ENCODE assay signal across 8 mouse cellular contexts in the genomic region with DNA sequence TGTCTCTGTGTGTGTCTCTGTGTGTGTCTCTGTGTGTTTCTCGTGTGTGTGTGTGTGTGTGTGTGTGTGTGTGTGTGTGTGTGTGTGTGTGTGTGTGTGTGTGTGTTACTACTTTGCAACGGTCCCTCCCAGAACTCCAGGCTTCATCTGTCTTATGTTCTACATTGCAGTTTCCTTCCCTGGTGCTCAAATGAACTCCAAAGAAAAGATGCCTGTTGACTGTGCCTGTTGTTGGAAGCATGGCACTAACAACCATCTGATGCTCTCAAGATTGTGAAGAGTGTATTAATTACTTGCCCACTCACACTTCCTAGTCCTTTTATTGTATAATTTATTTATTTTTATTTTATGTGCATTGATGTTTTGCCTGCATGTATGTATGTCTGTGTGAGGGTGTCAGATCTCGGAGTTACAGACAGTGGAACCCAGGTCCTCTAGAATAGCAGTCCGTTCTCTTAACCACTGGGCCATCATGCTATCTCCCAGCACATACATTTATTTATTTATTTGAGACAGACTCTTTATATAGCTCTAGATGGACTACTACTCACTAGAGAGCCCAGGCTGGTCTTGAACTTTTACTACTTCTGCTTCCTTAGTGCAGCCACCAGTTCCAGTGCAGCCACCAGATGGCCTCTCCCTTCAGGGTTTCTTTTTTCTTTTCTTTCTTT. TPM values are rescaled to one million over a fixed set of nuclear protein-coding genes. Genes with fewer than 3 reads are reported as not detected.
A peak's percentile ranks its signal among the peaks of the same experiment; 100 is the strongest.
DNase-seq lines count a peak whose midpoint lies in the region; ATAC-seq and TF ChIP-seq lines count a peak whose summit lies in the region.

No protein-coding gene starts in this region.

- 48% methylated on average over 4 of the region's 4 CpGs for WGBS in thymus, adult 2 months
- 43% methylated on average over 4 of the region's 4 CpGs for WGBS in liver, embryonic 14.5 days (ENCODE audit: insufficient replicate concordance)

- TF ChIP-seq EP300 in liver, embryonic 14.5 days (IDR thresholded peaks at IDR 0.05; ENCODE audit: low read depth) = no peak

- DNase-seq in cerebellum, adult 9-10 months = peak; percentile 22
- DNase-seq in cerebellum, postnatal 10 days = no peak
- DNase-seq in thymus, adult 2 months = no peak
- DNase-seq in thymus, postnatal 14 days = no peak
- DNase-seq in liver, embryonic 14.5 days (ENCODE audit: low read depth in 3 of 3, low spot score in 3 of 3) = no peak
- no peak for DNase-seq in right cerebral cortex, adult 18-20 months
- no peak for DNase-seq in thymus, postnatal 25 days

- peaks cover 4% of the 10 kb centered on the region; the same call in 1 of the 2 replicates for H3K4me1 ChIP-seq in thymus, adult 2 months (replicated peaks; ENCODE audit: control insufficient read depth, insufficient read depth, low read length)
- peaks cover 9 to 10% of the 10 kb centered on the region in 2 experiments for H3K4me1 ChIP-seq in liver, embryonic 14.5 days (replicated peaks; ENCODE audit: control insufficient read depth in 2 of 2, insufficient read depth in 2 of 2, low read length in 1 of 2)

- H3K9me3 ChIP-seq in liver, embryonic 14.5 days (ENCODE audit: control insufficient read depth, low read length) = no peaks in the 10 kb centered on the region

- no peak overlapping the region for H3K9ac ChIP-seq in liver, embryonic 14.5 days (replicated peaks)

- no peak overlapping the region; the same call in 1 of the 2 replicates for H3K27ac ChIP-seq in thymus, adult 2 months (ENCODE audit: control insufficient read depth, insufficient read depth, low read length)
- H3K27ac ChIP-seq in liver, embryonic 14.5 days = no peak overlapping the region

- ATAC-seq in liver, embryonic 14.5 days (ENCODE audit: insufficient read depth) = peak; percentile 18
- no peak for ATAC-seq in granulocyte monocyte progenitor cell, adult 5-6 weeks (replicated peaks; ENCODE audit: poor library complexity, severe bottlenecking)

- H3K27me3 ChIP-seq in thymus, adult 2 months (ENCODE audit: control insufficient read depth, insufficient read depth, low read length) = no peaks in the 10 kb centered on the region
- no peaks in the 10 kb centered on the region for H3K27me3 ChIP-seq in liver, embryonic 14.5 days (ENCODE audit: control insufficient read depth, insufficient read depth, low read length)

- no peak for TF ChIP-seq POLR2A in thymus, adult 2 months (IDR thresholded peaks at IDR 0.05; ENCODE audit: control insufficient read depth, extremely low read depth, insufficient read depth, low read length, poor library complexity)

- H3K4me2 ChIP-seq in liver, embryonic 14.5 days (ENCODE audit: low read depth) = peak overlapping the region; percentile 77

- H3K4me3 ChIP-seq in thymus, adult 2 months (ENCODE audit: control insufficient read depth, insufficient read depth, low read length) = peak overlapping the region; percentile 87
- H3K4me3 ChIP-seq in liver, embryonic 14.5 days (ENCODE audit: insufficient read depth in 1 of 2, low read depth in 2 of 2, low read length in 2 of 2) = peak overlapping the region; percentile 37 to 85; a peak in 2 of 4 replicates

- H3K36me3 ChIP-seq in thymus, adult 2 months (ENCODE audit: control insufficient read depth, insufficient read depth, low read length) = no peaks in the 10 kb centered on the region
- H3K36me3 ChIP-seq in liver, embryonic 14.5 days (replicated peaks; ENCODE audit: control insufficient read depth, insufficient read depth, low read depth) = no peaks in the 10 kb centered on the region

- no peak for TF ChIP-seq CTCF in thymus, adult 2 months (IDR thresholded peaks at IDR 0.05; ENCODE audit: borderline replicate concordance, control insufficient read depth, extremely low read depth, insufficient read depth, low read length, poor library complexity)
- TF ChIP-seq CTCF in liver, embryonic 14.5 days (IDR thresholded peaks at IDR 0.05; ENCODE audit: low read depth) = no peak

RNA-seq across cellular contexts. Expression of a gene that starts 0.5 kb away (rescaled TPM):
- 13.4 and 17.6 TPM in 2 replicates for polyA plus RNA-seq in thymus, adult 2 months (2012; rRNA removed)
- polyA plus RNA-seq in liver, embryonic 14.5 days (2012; rRNA removed) = 7.8 and 13.2 TPM in 2 replicates
- polyA plus RNA-seq in liver, embryonic 14.5 days (2014; fragmentation: Nextera tagmentation; extraction: Ambion mirVana) = 12.2 and 12.6 TPM in 2 replicates
- 35.4 and 70.5 TPM in 2 replicates for total RNA-seq in granulocyte monocyte progenitor cell, adult 5-6 weeks (2014; fragmentation: Nextera tagmentation)
- total RNA-seq in granulocyte monocyte progenitor cell, adult 5-6 weeks (2017) = 43.9 and 61.3 TPM in 2 replicates
